Comparison of ENCODE assay signal across 17 mouse cellular contexts in the genomic region with DNA sequence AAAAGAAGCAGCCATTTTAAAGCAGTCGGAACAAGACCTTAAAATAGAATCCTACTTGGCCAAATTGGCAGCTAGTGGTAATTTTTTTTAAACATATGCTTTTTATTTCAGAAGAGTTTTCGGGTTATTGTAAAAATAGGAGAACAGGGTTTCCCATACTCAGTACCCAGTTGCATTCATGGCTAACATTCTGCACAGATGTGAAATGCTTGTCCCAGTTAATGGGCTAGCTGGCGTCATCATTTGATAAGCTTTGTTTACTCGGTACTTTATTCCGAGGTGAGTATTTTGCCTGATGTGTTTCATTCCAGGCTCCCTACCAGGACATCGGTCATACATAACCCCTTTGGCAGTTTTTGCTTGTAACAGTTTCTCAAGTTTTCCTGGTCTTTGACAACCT. TPM values are rescaled to one million over a fixed set of nuclear protein-coding genes. Genes with fewer than 3 reads are reported as not detected.
DNase-seq lines count a peak whose midpoint lies in the region; ATAC-seq and TF ChIP-seq lines count a peak whose summit lies in the region.
"Had no signal": no experiment of that assay in that cellular context is flagged by ENCODE, and none has a peak within 500 bp of the region (broad histone marks: within the 10 kb centered on the region; RNA-seq: fewer than 3 reads in every experiment).

No protein-coding gene starts in this region.

- no peak for TF ChIP-seq POLR2A in heart, adult 2 months (IDR thresholded peaks at IDR 0.05; ENCODE audit: insufficient read depth, low read depth, low read length)

- 0 out of 2 replicates have a peak, but pooled peaks have one; percentile 29 for ATAC-seq in limb, embryonic 13.5 days (ENCODE audit: low FRiP score, low read depth)
- ATAC-seq in embryonic facial prominence, embryonic 14.5 days (ENCODE audit: low read depth): peak; percentile 31

- DNase-seq in heart, adult 2 months: no peak
- no peak for DNase-seq in heart, embryonic 10.5 days (ENCODE audit: low spot score)
- DNase-seq in limb, embryonic 10.5 days (ENCODE audit: low spot score): no peak
- peak; percentile 52 for DNase-seq in embryonic facial prominence, embryonic 14.5 days (ENCODE audit: low spot score)
- DNase-seq in gastrocnemius, postnatal 10 days: no peak

- WGBS in heart, adult 2 months: 41% methylated on average over 6 of the region's 6 CpGs
- 71% methylated on average over 6 of the region's 6 CpGs for WGBS in heart, embryonic 10.5 days
- WGBS in limb, embryonic 13.5 days: 64% methylated on average over 6 of the region's 6 CpGs
- 89% methylated on average over 6 of the region's 6 CpGs for WGBS in limb, embryonic 10.5 days
- WGBS in embryonic facial prominence, embryonic 14.5 days: 51% methylated on average over 6 of the region's 6 CpGs
- WGBS in macrophage (ENCODE audit: missing documents): 74% methylated on average over 6 of the region's 6 CpGs

- no peak for TF ChIP-seq EP300 in heart, adult 2 months (IDR thresholded peaks at IDR 0.05; ENCODE audit: insufficient read depth, low read depth, low read length)

- no peaks in the 10 kb centered on the region for H3K79me2 ChIP-seq in heart, adult 2 months (replicated peaks; ENCODE audit: control insufficient read depth, insufficient read depth, low read length)
- H3K79me2 ChIP-seq in macrophage (ENCODE audit: inconsistent target): peaks cover 95% of the 10 kb centered on the region

- peak overlapping the region; percentile 49 for H3K27ac ChIP-seq in heart, adult 2 months
- H3K27ac ChIP-seq in heart, embryonic 10.5 days: no peak overlapping the region
- peak overlapping the region; percentile 67 for H3K27ac ChIP-seq in limb, embryonic 13.5 days
- H3K27ac ChIP-seq in limb, embryonic 10.5 days: no peak overlapping the region
- peak overlapping the region; percentile 90 for H3K27ac ChIP-seq in embryonic facial prominence, embryonic 14.5 days (replicated peaks; ENCODE audit: low read depth, low read length)
- H3K27ac ChIP-seq in macrophage: peak overlapping the region; percentile 52
- H3K27ac ChIP-seq: hindbrain, embryonic 12.5 days; kidney, postnatal 0 days; liver, embryonic 15.5 days had no signal

- H3K9me3 ChIP-seq in heart, embryonic 10.5 days: no peaks in the 10 kb centered on the region
- no peaks in the 10 kb centered on the region for H3K9me3 ChIP-seq in limb, embryonic 13.5 days
- H3K9me3 ChIP-seq in limb, embryonic 10.5 days (replicated peaks): no peaks in the 10 kb centered on the region
- no peaks in the 10 kb centered on the region for H3K9me3 ChIP-seq in embryonic facial prominence, embryonic 14.5 days (ENCODE audit: control insufficient read depth, low read length)
- H3K9me3 ChIP-seq: hindbrain, embryonic 12.5 days; liver, embryonic 15.5 days; megakaryocyte, embryonic 14.5 days had no signal

- no peak for TF ChIP-seq CTCF in heart, adult 2 months (IDR thresholded peaks at IDR 0.05)

- H3K36me3 ChIP-seq in heart, adult 2 months (ENCODE audit: control insufficient read depth, insufficient read depth, low read length): peaks cover 9% of the 10 kb centered on the region
- 0 out of 2 replicates have a peak, but pooled peaks cover 4% of the 10 kb centered on the region for H3K36me3 ChIP-seq in heart, embryonic 10.5 days
- H3K36me3 ChIP-seq in limb, embryonic 13.5 days: 0 out of 2 replicates have a peak, but pooled peaks cover 3% of the 10 kb centered on the region
- no peaks in the 10 kb centered on the region for H3K36me3 ChIP-seq in limb, embryonic 10.5 days
- no peaks in the 10 kb centered on the region for H3K36me3 ChIP-seq in embryonic facial prominence, embryonic 14.5 days (ENCODE audit: control insufficient read depth, insufficient read depth, low read length)
- 0 out of 2 replicates have a peak, but pooled peaks cover 10% of the 10 kb centered on the region for H3K36me3 ChIP-seq in macrophage (ENCODE audit: inconsistent target)
- H3K36me3 ChIP-seq: hindbrain, embryonic 12.5 days; liver, embryonic 15.5 days had no signal

- intact Hi-C loops in heart, adult 2 months (cut with DNase I): loop anchor here (5.0 kb wide), 2 partner anchors 57 to 243 kb away; partner anchors contain the start of gene E130308A19Rik

- peaks cover 3% of the 10 kb centered on the region for H3K4me1 ChIP-seq in heart, adult 2 months (ENCODE audit: control insufficient read depth, insufficient read depth, low read length)
- peaks cover 7% of the 10 kb centered on the region; the same call in 1 of the 2 replicates for H3K4me1 ChIP-seq in heart, embryonic 10.5 days
- H3K4me1 ChIP-seq in limb, embryonic 13.5 days: peaks cover 15% of the 10 kb centered on the region
- no peaks in the 10 kb centered on the region for H3K4me1 ChIP-seq in limb, embryonic 10.5 days
- peaks cover 16% of the 10 kb centered on the region for H3K4me1 ChIP-seq in embryonic facial prominence, embryonic 14.5 days (ENCODE audit: control insufficient read depth, insufficient read depth, low read length)
- H3K4me1 ChIP-seq: hindbrain, embryonic 12.5 days had no signal

- no peaks in the 10 kb centered on the region for H3K27me3 ChIP-seq in heart, adult 2 months (ENCODE audit: control insufficient read depth, insufficient read depth, low read length)
- no peaks in the 10 kb centered on the region for H3K27me3 ChIP-seq in heart, embryonic 10.5 days (ENCODE audit: insufficient read depth, poor library complexity, severe bottlenecking)
- no peaks in the 10 kb centered on the region for H3K27me3 ChIP-seq in limb, embryonic 13.5 days
- H3K27me3 ChIP-seq in limb, embryonic 10.5 days (ENCODE audit: low read depth, poor library complexity, severe bottlenecking): no peaks in the 10 kb centered on the region
- no peaks in the 10 kb centered on the region for H3K27me3 ChIP-seq in embryonic facial prominence, embryonic 14.5 days (replicated peaks; ENCODE audit: control insufficient read depth, insufficient read depth, low read length)
- H3K27me3 ChIP-seq: hindbrain, embryonic 12.5 days; liver, embryonic 15.5 days; megakaryocyte, embryonic 14.5 days had no signal

- peak overlapping the region; percentile 30; the same call in 1 of the 2 replicates for H3K4me2 ChIP-seq in limb, embryonic 13.5 days (replicated peaks)
- peak overlapping the region; percentile 36 for H3K4me2 ChIP-seq in embryonic facial prominence, embryonic 14.5 days (ENCODE audit: low read depth, low read length)
- H3K4me2 ChIP-seq: hindbrain, embryonic 12.5 days; liver, embryonic 15.5 days had no signal

- H3K9ac ChIP-seq in heart, adult 2 months (ENCODE audit: low read depth, low read length): peak overlapping the region; percentile 26; the same call in 1 of the 2 replicates
- no peak overlapping the region for H3K9ac ChIP-seq in limb, embryonic 13.5 days
- H3K9ac ChIP-seq in embryonic facial prominence, embryonic 14.5 days (ENCODE audit: low read depth, low read length): 0 out of 2 replicates have a peak overlapping the region, but pooled peaks have one; percentile 28
- H3K9ac ChIP-seq: hindbrain, embryonic 12.5 days; liver, embryonic 15.5 days had no signal

- no peak overlapping the region for H3K4me3 ChIP-seq in heart, adult 2 months
- no peak overlapping the region for H3K4me3 ChIP-seq in heart, embryonic 10.5 days
- no peak overlapping the region for H3K4me3 ChIP-seq in limb, embryonic 13.5 days
- H3K4me3 ChIP-seq in limb, embryonic 10.5 days: no peak overlapping the region
- H3K4me3 ChIP-seq in embryonic facial prominence, embryonic 14.5 days (ENCODE audit: low read depth, low read length): no peak overlapping the region
- no peak overlapping the region for H3K4me3 ChIP-seq in macrophage (ENCODE audit: inconsistent target)
- H3K4me3 ChIP-seq: hindbrain, embryonic 12.5 days; liver, embryonic 15.5 days; megakaryocyte, embryonic 14.5 days had no signal

RNA-seq across cellular contexts. Expression of gene Slc46a2, which starts 44.4 kb away (rescaled TPM):
- under 1 TPM; 0.08 to 0.50 TPM for total RNA-seq in heart, adult 2 months (2021)
- 0.78 and 0.85 TPM in 2 replicates for polyA plus RNA-seq in heart, adult 2 months (2012; rRNA removed)
- polyA plus RNA-seq in heart, embryonic 10.5 days (2016; fragmentation: Nextera tagmentation; extraction: Ambion mirVana): 0.10 and 0.17 TPM in 2 replicates
- polyA plus RNA-seq in limb, embryonic 13.5 days (2015; fragmentation: Nextera tagmentation; extraction: Ambion mirVana): 0.06 TPM in 1 of 2 replicates, not detected in the other
- not detected in 2 replicates for polyA plus RNA-seq in limb, embryonic 10.5 days (2016; fragmentation: Nextera tagmentation; extraction: Ambion mirVana)
- polyA plus RNA-seq in embryonic facial prominence, embryonic 14.5 days (2014; fragmentation: Nextera tagmentation; extraction: Ambion mirVana): 0.41 and 0.84 TPM in 2 replicates
- total RNA-seq in macrophage (2018; cell fraction: chromatin; rRNA removed): not detected
- total RNA-seq in macrophage (2018; cell fraction: cytosol; rRNA removed): not detected
- not detected for total RNA-seq in macrophage (2018; cell fraction: nucleus; rRNA removed)
- not detected in 3 replicates for polyA plus RNA-seq in macrophage (2018)
- not detected for total RNA-seq in gastrocnemius, postnatal 10 days (2021)
- total RNA-seq: adrenal gland, adult 18-20 months; ES-E14; left cerebral cortex, postnatal 25 days had no signal
- polyA plus RNA-seq: brain, embryonic 14.5 days; frontal cortex, adult 2 months; liver, embryonic 15.5 days; neural tube, embryonic 11.5 days had no signal

Comparison
In these comparisons a context has a peak if more than half of its experiments do, and no peak if none do; other contexts are left out.
1. H3K27ac ChIP-seq: peak in heart, adult 2 months (single experiment), limb, embryonic 13.5 days (single experiment), embryonic facial prominence, embryonic 14.5 days (single experiment) and macrophage (single experiment); none in heart, embryonic 10.5 days (single experiment) and limb, embryonic 10.5 days (single experiment).